Mouse (Mus musculus) CH12.LX (cell line): ENCODE measurements around the gene Tomm20. TPM values are rescaled to one million over a fixed set of nuclear protein-coding genes. Genes with fewer than 3 reads are reported as not detected.
"Not testable (repeated sequence)": the region's sequence is repeated elsewhere in the genome, so short reads cannot be mapped to it uniquely, and the experiment has no call there.

Experiments
- DNase-seq: peaks from one replicate; pipeline ENCODE4 v3.0.0-alpha.2; 2013; ENCODE audit errors: extremely low read depth
- H3K27ac ChIP-seq: 2 replicates; pipeline ENCODE4 v1.5.1; 2012; ENCODE audit warnings: low read depth, mild to moderate bottlenecking, control low read depth, moderate library complexity; ENCODE audit not compliant: insufficient read depth
- H3K27me3 ChIP-seq: replicated peaks from 2 replicates; pipeline ENCODE3; 2012; ENCODE audit warnings: inconsistent platforms
- H3K36me3 ChIP-seq, 2 experiments: replicated peaks in 1 of 2; 2 replicates each; pipeline versions ENCODE3 to v1.6.1; 2012; ENCODE audit warnings: inconsistent platforms in 1 of 2, low read length in 1 of 2, mild to moderate bottlenecking in 1 of 2, mixed read lengths in 1 of 2, moderate library complexity in 1 of 2; ENCODE audit not compliant: control insufficient read depth in 1 of 2, insufficient read depth in 1 of 2
- H3K4me1 ChIP-seq, 2 experiments: 2 replicates each; pipeline ENCODE4 v1.6.1; 2012; ENCODE audit warnings: inconsistent platforms in 1 of 2, moderate library complexity in 1 of 2; ENCODE audit not compliant: insufficient read depth in 2 of 2, control insufficient read depth in 1 of 2
- H3K4me2 ChIP-seq: 2 replicates; pipeline ENCODE4 v1.6.1; 2012; ENCODE audit warnings: low read depth, mild to moderate bottlenecking, control low read depth; ENCODE audit not compliant: poor library complexity, insufficient read depth, severe bottlenecking
- H3K4me3 ChIP-seq, 3 experiments: fragments of 150-350 bp in 1 of 3; sonication (generic) in 1 of 3; replicated peaks in 1 of 3; 2 replicates each; pipeline versions ENCODE3 to v1.5.1; 2011 to 2012; ENCODE audit warnings: low read depth in 2 of 3, low read length in 2 of 3, mild to moderate bottlenecking in 2 of 3, moderate library complexity in 2 of 3, control low read depth in 1 of 3, improper control_type of control experiment in 1 of 3, inconsistent platforms in 1 of 3, mixed read lengths in 1 of 3; ENCODE audit not compliant: poor library complexity in 1 of 3
- H3K79me2 ChIP-seq: replicated peaks from 2 replicates; pipeline ENCODE4 v1.6.1; 2012; ENCODE audit warnings: mild to moderate bottlenecking, moderate library complexity; ENCODE audit not compliant: control insufficient read depth, poor library complexity, insufficient read depth, severe bottlenecking; ENCODE audit errors: extremely low read depth
- H3K9ac ChIP-seq: 2 replicates; pipeline ENCODE4 v1.6.1; 2012; ENCODE audit warnings: low read depth, mild to moderate bottlenecking, control low read depth, moderate library complexity; ENCODE audit not compliant: insufficient read depth
- H3K9me3 ChIP-seq: replicated peaks from 2 replicates; pipeline ENCODE3; 2012; ENCODE audit warnings: low read length, inconsistent platforms, mixed read lengths
- CHD1 ChIP-seq: IDR thresholded peaks from 2 replicates; pipeline ENCODE4 v1.6.1; 2012; ENCODE audit warnings: low read depth, low read length, improper control_type of control experiment, inconsistent platforms
- ELF1 ChIP-seq: IDR thresholded peaks from 2 replicates; pipeline ENCODE4 v1.6.1; 2014; ENCODE audit warnings: low read depth, mild to moderate bottlenecking, inconsistent platforms, low read length, improper control_type of control experiment
- JUN ChIP-seq: IDR thresholded peaks from 2 replicates; pipeline ENCODE4 v1.6.1; 2011; ENCODE audit warnings: low read depth, mild to moderate bottlenecking, low read length, improper control_type of control experiment, moderate library complexity; ENCODE audit not compliant: insufficient read depth
- JUND ChIP-seq: conservative IDR thresholded peaks from 2 replicates; pipeline ENCODE4 v1.6.1; 2011; ENCODE audit warnings: low read depth, low read length, improper control_type of control experiment
- MAFK ChIP-seq: IDR thresholded peaks from 2 replicates; pipeline ENCODE4 v1.6.1; 2011; ENCODE audit warnings: low read length, improper control_type of control experiment; ENCODE audit not compliant: insufficient replicate concordance
- MAX ChIP-seq: IDR thresholded peaks from 2 replicates; pipeline ENCODE4 v1.6.1; 2011; ENCODE audit warnings: low read length, improper control_type of control experiment
- MEF2A ChIP-seq: IDR thresholded peaks from 2 replicates; pipeline ENCODE4 v1.6.1; 2014; ENCODE audit warnings: low read depth, mild to moderate bottlenecking, inconsistent platforms, low read length, improper control_type of control experiment, borderline replicate concordance
- MXI1 ChIP-seq: IDR thresholded peaks from 2 replicates; pipeline ENCODE4 v1.6.1; 2011; ENCODE audit warnings: mild to moderate bottlenecking, low read depth, low read length, improper control_type of control experiment
- MYC ChIP-seq: IDR thresholded peaks from 2 replicates; pipeline ENCODE4 v1.6.1; 2011; ENCODE audit warnings: low read depth, mild to moderate bottlenecking, improper control_type of control experiment, low read length
- NELFE ChIP-seq: IDR thresholded peaks from 2 replicates; pipeline ENCODE4 v1.6.1; 2011; ENCODE audit warnings: low read depth, low read length, improper control_type of control experiment
- NRF1 ChIP-seq: IDR thresholded peaks from 2 replicates; pipeline ENCODE4 v1.6.1; 2014; ENCODE audit warnings: low read depth, mild to moderate bottlenecking, inconsistent platforms, low read length, improper control_type of control experiment, moderate library complexity
- RCOR1 ChIP-seq: conservative IDR thresholded peaks from 2 replicates; pipeline ENCODE4 v1.6.1; 2012; ENCODE audit warnings: low read depth, mild to moderate bottlenecking, inconsistent platforms, low read length, improper control_type of control experiment
- SMC3 ChIP-seq: IDR thresholded peaks from 2 replicates; pipeline ENCODE4 v1.6.1; 2011; ENCODE audit warnings: low read depth, low read length, improper control_type of control experiment
- TBP ChIP-seq: conservative IDR thresholded peaks from 2 replicates; pipeline ENCODE4 v1.6.1; 2011; ENCODE audit warnings: low read depth, low read length, improper control_type of control experiment
- TCF12 ChIP-seq: IDR thresholded peaks from 2 replicates; pipeline ENCODE4 v1.6.1; 2014; ENCODE audit warnings: low read depth, mild to moderate bottlenecking, inconsistent platforms, low read length, improper control_type of control experiment
- UBTF ChIP-seq: IDR thresholded peaks from 2 replicates; pipeline ENCODE4 v1.6.1; 2012; ENCODE audit warnings: low read depth, mild to moderate bottlenecking, inconsistent platforms, low read length, improper control_type of control experiment, moderate library complexity
- USF2 ChIP-seq: conservative IDR thresholded peaks from 2 replicates; pipeline ENCODE4 v1.6.1; 2011; ENCODE audit warnings: low read depth, low read length, improper control_type of control experiment
- ZNF384 ChIP-seq: IDR thresholded peaks from 2 replicates; pipeline ENCODE4 v1.6.1; 2012; ENCODE audit warnings: low read depth, low read length, improper control_type of control experiment, inconsistent platforms
- dilution Hi-C: fragments of 300-500 bp; cut with MboI; formaldehyde crosslinking; loops from 2 replicates; pipeline ENCODE4 v1.14.3; 2020; ENCODE audit warnings: low sequenced_read_pairs; ENCODE audit not compliant: extremely low pct_unique_long_range_greater_than_20kb, extremely low pct_ligation_motif_present
- in situ Hi-C: fragments of 300-500 bp; cut with MboI; formaldehyde crosslinking; loops from 3 replicates; pipeline ENCODE4 v1.14.3; 2019; ENCODE audit warnings: low sequenced_read_pairs, low pct_ligation_motif_present, low pct_unique_long_range_greater_than_20kb, mixed read lengths
- polyA plus RNA-seq: library from polyadenylated mRNA; unstranded; fragments of >175 nt; gene quantifications from 2 replicates; pipeline ENCODE4 v1.2.1, GENCODE M21; 2012; ENCODE audit warnings: low read depth; ENCODE audit not compliant: insufficient read length
- total RNA-seq, 2 experiments: library from RNA; depleted of rRNA; stranded (reverse); fragments of 300-350 nt in 1 of 2; fragments of >200 nt in 1 of 2; gene quantifications; 2 replicates each; pipeline ENCODE4 v1.2.3; 2012 to 2014

Gene Tomm20
- total and polyA plus RNA-seq, 3 experiments, result 130 to 513 (median 394) TPM

DNA sequence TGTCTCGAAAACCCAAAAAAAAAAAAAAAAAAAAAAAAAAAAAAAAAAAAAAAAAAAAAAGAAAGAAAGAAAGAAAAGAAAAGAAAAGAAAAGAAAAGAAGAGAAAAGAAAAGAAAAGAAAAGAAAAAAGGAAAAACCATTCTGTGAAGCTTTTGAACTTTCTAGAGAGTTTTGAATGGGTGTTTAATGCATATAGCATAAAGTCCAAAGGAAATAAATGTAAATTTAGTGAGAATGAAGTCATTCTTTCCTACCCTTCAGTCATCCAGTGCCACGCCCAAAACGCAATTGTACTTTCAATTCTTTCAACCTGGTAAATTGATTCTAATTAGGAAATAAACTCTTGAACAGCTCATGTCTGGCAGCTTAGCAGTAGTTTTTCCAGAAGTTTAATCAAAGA, 32.9 kb upstream of the Tomm20 start:
- H3K36me3 ChIP-seq, H3K79me2 ChIP-seq, H3K9me3 ChIP-seq, H3K27ac ChIP-seq, H3K27me3 ChIP-seq, DNase-seq, dilution Hi-C loops: not testable (repeated sequence)
- in situ Hi-C loops, result loop anchor here (5.0 to 25.0 kb wide), 3 partner anchors 36 to 716 kb away; no protein-coding TSS in a partner anchor
- TF ChIP-seq JUN, result peak; percentile 95
- TF ChIP-seq ZNF384, result peak; percentile 86
- peak; percentile 88 for TF ChIP-seq JUND
- 0 out of 2 replicates have a peak overlapping the region, but pooled peaks have one; percentile 25 for H3K9ac ChIP-seq
- peaks cover 9 to 24% of the 10 kb centered on the region in 2 experiments for H3K4me1 ChIP-seq
- peak overlapping the region; percentile 17; the same call in 1 of the 2 replicates for H3K4me2 ChIP-seq
- H3K4me3 ChIP-seq, result peak overlapping the region; percentile 23 to 55 (median 52)

DNA sequence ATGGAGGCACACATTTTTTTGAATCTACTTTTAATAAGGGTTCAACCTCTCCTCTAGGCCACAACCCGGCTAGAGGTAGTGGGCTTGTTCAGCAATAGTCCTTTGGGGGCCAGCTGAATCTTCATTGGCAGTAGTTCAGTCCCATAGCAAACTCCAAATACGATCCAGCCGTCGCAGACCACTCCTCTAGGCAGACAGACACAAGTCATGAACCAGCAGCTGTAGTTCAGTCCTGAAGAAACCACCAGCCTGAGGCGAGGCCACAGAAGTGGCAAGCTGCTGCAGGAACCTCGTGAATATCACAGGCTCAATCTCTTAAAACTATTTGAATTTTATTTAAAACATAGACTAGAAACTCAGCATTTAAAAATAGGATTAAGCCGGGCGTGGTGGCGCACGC, 32.4 kb upstream of the Tomm20 start:
- H3K4me3 ChIP-seq, result no peak overlapping the region
- in situ Hi-C loops (loop anchor here (5.0 to 25.0 kb wide), 3 partner anchors 36 to 716 kb away; no protein-coding TSS in a partner anchor), dilution Hi-C loops (no loop called here)
- H3K27me3 ChIP-seq, result no peaks in the 10 kb centered on the region
- TF ChIP-seq MAFK (no peak), CHD1 (no peak), NELFE (no peak), JUND (no peak), TBP (no peak), MEF2A (no peak), ELF1 (no peak), ZNF384 (no peak), JUN (no peak), UBTF (no peak), MYC (no peak), SMC3 (no peak), TCF12 (no peak), NRF1 (no peak), MAX (no peak), MXI1 (no peak), RCOR1 (no peak), USF2 (no peak)
- H3K36me3 ChIP-seq, result no peaks in the 10 kb centered on the region
- no peak overlapping the region for H3K4me2 ChIP-seq
- H3K4me1 ChIP-seq, result peaks cover 14 to 29% of the 10 kb centered on the region in 2 experiments
- H3K79me2 ChIP-seq, result no peaks in the 10 kb centered on the region
- no peak overlapping the region for H3K9ac ChIP-seq
- DNase-seq, result no peak
- no peaks in the 10 kb centered on the region for H3K9me3 ChIP-seq
- no peak overlapping the region for H3K27ac ChIP-seq
